Mouse (Mus musculus) T-helper 2 cell (primary cell): ENCODE measurements around the gene Adamts7.

Experiments
- in situ Hi-C: fragments of 300-600 bp; cut with MboI, MseI; formaldehyde crosslinking; loops from one replicate; pipeline ENCODE4 v1.15.1; 2025; ENCODE audit warnings: high pct_unique_total_duplicates

The Adamts7 gene

DNA sequence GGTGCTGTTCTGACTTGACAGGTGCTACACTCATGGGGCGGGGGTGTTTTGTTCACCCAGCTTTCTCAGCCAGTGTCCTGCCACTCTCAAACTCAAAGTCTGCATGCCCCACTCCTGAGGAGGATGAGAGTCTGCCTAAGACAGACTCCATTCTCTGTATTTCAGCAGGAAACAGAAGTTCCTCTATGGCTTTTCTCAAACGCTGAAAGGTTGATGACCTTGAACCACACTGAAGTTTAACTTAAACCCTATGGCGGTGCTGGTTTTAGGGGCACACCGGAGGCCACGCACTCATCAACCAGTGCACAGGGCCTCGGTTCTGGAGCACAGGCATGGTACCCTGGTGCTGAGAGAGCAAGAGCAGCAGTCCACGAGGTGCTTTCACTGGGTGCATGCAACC, 94.4 kb downstream of the Adamts7 start:
- in situ Hi-C loops = no loop called here
